Mouse (Mus musculus) cerebellum, adult 11-12 months (tissue): ENCODE measurements around the gene Olfr770.
"Not testable (repeated sequence)": the region's sequence is repeated elsewhere in the genome, so short reads cannot be mapped to it uniquely, and the experiment has no call there.

ENCODE experiments used
- DNase-seq: peaks from one replicate; pipeline ENCODE4 v3.0.0; 2022

Gene Olfr770

DNA sequence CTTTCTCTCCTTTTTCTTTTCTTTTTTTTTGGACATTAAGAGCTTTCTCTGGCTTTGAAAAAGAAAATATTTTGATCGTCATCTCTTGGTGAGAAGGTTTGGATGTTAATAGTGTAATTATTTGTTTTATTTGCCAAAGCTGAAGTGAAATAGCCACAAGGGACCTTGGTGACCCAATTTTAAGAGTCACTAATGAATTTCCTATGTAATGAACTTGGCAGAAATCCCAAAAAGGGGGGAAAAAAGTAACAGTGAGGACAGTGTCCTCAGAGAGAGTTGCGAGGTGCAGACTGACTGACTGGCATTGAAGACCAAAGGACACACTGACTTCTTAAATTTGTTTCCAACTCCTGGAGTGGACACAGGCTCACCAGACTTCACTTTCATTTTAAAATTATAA is at the start of gene Olfr770:
TSS of gene Olfr770 (minus strand) at position 101 of the 400 bp plus-strand sequence.
- no peak for DNase-seq

DNA sequence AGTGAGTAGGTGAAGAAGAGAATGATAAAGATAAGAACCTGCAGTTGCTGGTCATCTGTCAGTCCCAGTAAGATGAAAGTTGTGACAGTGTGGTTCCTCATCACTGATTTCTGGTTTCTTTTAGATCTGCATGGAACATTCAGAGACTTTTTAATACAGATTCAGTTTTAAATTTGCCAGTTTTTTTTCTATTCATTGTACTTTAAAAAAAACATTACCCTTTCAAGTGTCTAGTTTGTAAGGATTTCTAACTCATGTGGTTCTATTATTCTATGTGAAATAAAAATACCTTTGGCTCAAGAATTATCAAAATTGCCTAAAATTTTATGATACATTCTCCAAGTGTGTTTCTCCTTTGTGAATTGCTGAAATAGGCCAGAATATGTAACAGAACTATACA is 48.5 kb upstream of the Olfr770 start, which contains the start of gene Olfr773:
TSS of gene Olfr773 (minus strand) at position 101 of the 400 bp plus-strand sequence.
- DNase-seq, result not testable (repeated sequence)

DNA sequence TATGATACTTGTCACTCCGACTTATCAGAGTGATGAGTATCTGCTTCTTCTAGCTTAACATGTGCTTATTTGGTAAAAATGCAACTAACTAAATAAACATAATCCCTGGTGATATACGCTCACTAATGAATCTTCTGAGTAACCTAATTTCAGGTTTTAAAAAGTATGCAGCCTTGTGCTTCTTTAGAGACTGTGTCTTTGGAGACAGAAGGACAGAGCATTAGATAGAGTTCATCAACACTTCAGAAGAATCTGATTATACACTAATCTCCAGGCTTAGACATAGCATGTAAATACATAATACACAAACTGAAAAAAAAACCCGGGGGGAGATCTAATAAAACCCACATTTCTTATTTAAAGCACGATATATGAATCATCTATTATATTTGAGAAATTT is 39.0 kb upstream of the Olfr770 start, which contains the start of gene Olfr772:
TSS of gene Olfr772 (minus strand) at position 101 of the 400 bp plus-strand sequence.
- not testable (repeated sequence) for DNase-seq

DNA sequence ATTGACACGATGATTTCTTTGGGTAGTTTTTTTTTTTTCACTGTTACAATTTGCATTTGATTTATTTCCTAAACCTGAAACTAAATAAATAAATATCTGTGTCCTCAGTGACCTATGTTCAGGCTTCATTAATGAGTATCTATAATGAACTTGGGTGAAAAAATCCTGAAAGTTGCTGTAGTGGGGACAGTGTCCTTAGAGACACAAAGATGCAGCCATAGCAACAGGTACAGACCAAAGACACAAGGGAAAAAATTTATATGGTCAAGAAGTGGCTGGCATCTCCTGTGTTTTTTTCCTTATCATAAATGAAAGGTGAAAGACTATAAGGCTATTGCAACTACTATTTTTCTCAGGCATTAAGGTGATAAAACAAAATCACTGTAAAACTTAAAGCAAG is 25.9 kb upstream of the Olfr770 start, which contains the start of gene Olfr771:
TSS of gene Olfr771 (minus strand) at position 101 of the 400 bp plus-strand sequence.
- no peak for DNase-seq

DNA sequence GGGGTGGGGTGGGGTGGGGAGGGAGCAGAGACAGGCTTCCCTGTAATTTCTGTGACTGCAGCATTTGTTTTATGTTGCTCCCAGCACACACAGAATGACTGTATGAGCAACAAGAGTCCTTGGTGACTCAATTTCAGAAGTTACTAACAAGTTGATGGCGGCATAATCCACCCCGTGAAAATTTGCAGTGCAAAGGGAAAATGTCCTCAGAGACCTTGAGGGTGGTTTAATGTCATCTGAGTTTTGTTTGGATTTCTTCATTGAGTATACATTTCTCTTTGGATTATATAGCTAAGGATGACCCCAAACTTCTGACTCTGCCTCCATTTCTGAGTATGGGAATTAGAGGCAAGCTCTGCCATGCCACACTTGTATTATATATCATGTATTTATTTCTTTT is 21.0 kb downstream of the Olfr770 start, which contains the start of gene Olfr769:
TSS of gene Olfr769 (minus strand) at position 101 of the 400 bp plus-strand sequence.
- DNase-seq, result no peak

DNA sequence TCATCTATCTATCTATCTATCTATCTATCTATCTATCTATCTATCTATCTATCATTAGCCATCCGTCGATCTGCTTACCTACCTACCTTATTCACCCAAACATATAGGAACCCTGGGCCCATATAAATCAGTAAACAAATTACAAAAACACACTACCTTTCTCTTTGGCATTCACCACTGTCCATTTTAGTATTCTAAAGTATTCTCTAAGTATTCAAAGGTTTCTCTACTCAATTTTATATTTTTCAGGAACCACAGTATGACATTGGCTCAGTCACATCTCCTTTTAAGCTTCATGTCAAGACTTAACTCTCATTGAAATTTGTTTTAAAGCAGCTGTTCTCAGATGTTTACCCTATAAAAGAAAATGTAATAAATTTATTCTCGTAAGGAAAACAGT is 23.7 kb downstream of the Olfr770 start:
- DNase-seq, result no peak

DNA sequence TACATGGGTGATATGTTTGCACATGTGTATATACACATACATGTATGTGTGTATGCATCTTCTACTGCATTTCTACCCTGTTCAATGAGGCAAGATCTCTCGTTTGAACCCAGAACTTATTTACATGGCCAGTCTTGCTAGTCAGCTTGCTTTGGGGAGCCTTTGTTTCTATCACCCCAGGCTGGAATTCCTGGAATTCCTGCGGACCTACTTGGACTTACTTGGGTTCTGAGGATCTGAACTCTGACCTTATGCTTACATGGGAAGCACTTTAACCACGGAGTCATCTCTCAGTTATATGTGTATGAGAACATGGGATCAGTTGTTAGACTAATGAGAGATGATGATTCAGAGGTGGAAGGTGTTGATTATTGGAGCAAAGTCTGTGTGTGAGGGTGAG is 37.6 kb downstream of the Olfr770 start:
- no peak for DNase-seq

DNA sequence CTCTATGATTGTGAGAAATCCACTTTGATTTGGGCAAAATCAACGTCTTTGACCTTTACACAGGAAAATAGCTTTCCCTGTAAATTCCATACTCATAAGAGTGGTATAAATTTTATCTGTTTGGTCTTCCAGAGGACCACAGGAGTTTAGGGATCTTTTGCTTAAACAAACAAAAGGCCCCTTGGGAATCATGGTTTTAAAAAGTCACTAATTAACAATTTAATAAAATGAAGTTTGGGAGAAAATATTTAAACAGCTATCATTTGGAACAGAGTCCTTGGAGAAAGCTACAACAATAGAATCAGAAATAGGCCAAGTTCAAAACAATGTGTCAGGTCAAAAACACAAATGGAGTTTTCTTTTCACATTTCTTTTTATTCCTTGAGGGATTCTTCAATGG is 39.5 kb downstream of the Olfr770 start, which contains the start of gene Olfr768:
TSS of gene Olfr768 (minus strand) at position 101 of the 400 bp plus-strand sequence.
- no peak for DNase-seq

DNA sequence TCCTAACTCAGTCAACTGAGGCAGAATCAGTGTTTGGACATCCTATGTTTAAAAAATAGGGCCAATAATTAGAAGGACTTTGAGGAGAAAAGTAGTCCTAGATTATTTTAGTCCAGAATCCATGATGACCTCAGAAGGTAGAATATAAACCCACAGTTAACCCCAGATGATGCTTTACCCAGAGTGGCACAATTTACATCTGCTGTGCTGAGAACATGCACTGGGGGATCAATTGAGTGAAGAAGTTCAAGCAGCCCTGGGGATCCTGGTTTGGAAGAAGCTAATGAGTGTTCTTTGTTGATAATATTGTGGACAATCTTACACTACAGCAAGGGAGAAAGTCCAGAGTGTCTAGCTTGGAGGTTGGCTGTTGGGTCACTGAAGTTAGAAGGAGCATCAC is 56.0 kb downstream of the Olfr770 start, which contains the start of gene Olfr767:
TSS of gene Olfr767 (minus strand) at position 101 of the 400 bp plus-strand sequence.
- DNase-seq, result not testable (repeated sequence)
